Mouse (Mus musculus) CD4-positive, CD25-positive, alpha-beta regulatory T cell, adult 2 months (primary cell): ENCODE results near the gene Fam98c.

ENCODE experiments used
- DNase-seq: peaks from one replicate; pipeline ENCODE4 v3.0.0-alpha.2; 2012; ENCODE audit warnings: low read depth, low spot score

Fam98c gene

GRCm38 (mm10) chr7:29108992-29109955, 46.8 kb downstream of the Fam98c start:
- no peak for DNase-seq
